Mouse (Mus musculus) megakaryocyte, embryonic 14.5 days (primary cell): Measurements from ENCODE around the gene Map3k4.

ENCODE experiments used
- FLI1 ChIP-seq: IDR thresholded peaks from 2 replicates; pipeline ENCODE4 v1.6.1; 2012; ENCODE audit warnings: low read length, inconsistent platforms, mixed read lengths
- GATA1 ChIP-seq: IDR thresholded peaks from 3 replicates; pipeline ENCODE4 v1.6.1; 2012; ENCODE audit warnings: mixed read lengths, low read length, inconsistent platforms, borderline replicate concordance

DNA sequence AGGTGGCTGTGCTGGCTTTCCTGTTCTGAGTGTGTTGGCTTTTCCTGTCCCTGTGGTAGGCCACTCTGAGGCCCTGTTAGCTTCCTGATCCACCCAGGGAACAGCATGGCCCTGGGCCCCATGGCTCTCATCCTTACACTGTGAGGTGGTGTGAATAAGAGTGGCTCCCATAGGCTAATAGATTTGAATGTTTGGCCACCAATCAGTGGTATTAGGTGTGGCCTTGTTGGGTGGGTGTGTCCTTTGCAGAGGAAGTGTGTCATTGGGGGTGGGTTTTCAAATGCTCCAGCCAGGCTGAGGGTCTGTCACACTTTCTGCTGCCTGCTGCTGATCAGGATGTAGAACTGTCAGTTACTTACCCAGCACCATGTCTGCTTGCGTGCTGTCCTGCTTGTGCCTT is 117.5 kb downstream of the Map3k4 start:
- no peak for TF ChIP-seq GATA1
- TF ChIP-seq FLI1, result no peak
